Mouse (Mus musculus) frontal cortex, adult 2 months (tissue): ENCODE results near the gene Mrps31. TPM values are rescaled to one million over a fixed set of nuclear protein-coding genes. Genes with fewer than 3 reads are reported as not detected.

Experiments used
- polyA plus RNA-seq: library from polyadenylated mRNA; depleted of rRNA; stranded (reverse); fragments of >200 nt; gene quantifications from 2 replicates; pipeline ENCODE4 v1.2.3, GENCODE M21; 2012; rRNA removed

Gene Mrps31
- polyA plus RNA-seq, 1 experiment = 19.7 TPM

Other genes with a start within 250 kb of the Mrps31 start
- 3.8 and 4.4 TPM in 2 replicates for gene Nek3, start 244.9 kb upstream of the Mrps31 start, polyA plus RNA-seq
- 1.2 and 1.5 TPM in 2 replicates for gene Ckap2, start 225.5 kb upstream of the Mrps31 start, polyA plus RNA-seq
- 15.1 and 16.5 TPM in 2 replicates for gene Vps36, start 218.6 kb upstream of the Mrps31 start, polyA plus RNA-seq
- 5.6 and 5.8 TPM in 2 replicates for gene Thsd1, start 184.0 kb upstream of the Mrps31 start, polyA plus RNA-seq
- not detected in 2 replicates for gene Tpte, start 127.9 kb upstream of the Mrps31 start, polyA plus RNA-seq
- gene Slc25a15, start 12.8 kb upstream of the Mrps31 start, polyA plus RNA-seq = 9.9 and 10.1 TPM in 2 replicates